Mouse (Mus musculus) intestine, embryonic 16.5 days (tissue): ENCODE results near the gene Fam3b. TPM values are rescaled to one million over a fixed set of nuclear protein-coding genes. Genes with fewer than 3 reads are reported as not detected.

Source experiments
- ATAC-seq: fragments of 200-750 bp; cut with Nextera tagmentation; 2 replicates; pipeline ENCODE4 v1.8.0; 2017; ENCODE audit warnings: moderate TSS enrichment, moderate library complexity
- H3K27ac ChIP-seq: fragments of 300-500 bp; sonication (generic); 2 replicates; pipeline ENCODE4 v1.5.1; 2014; ENCODE audit warnings: mild to moderate bottlenecking, low read length
- H3K27me3 ChIP-seq: fragments of 300-500 bp; sonication (generic); replicated peaks from 2 replicates; pipeline ENCODE4 v1.6.1; 2014; ENCODE audit warnings: low read length, control low read depth, mixed read lengths; ENCODE audit not compliant: control insufficient read depth, insufficient read depth
- H3K36me3 ChIP-seq: fragments of 300-500 bp; sonication (generic); 2 replicates; pipeline ENCODE4 v1.6.1; 2014; ENCODE audit warnings: low read length, control low read depth; ENCODE audit not compliant: control insufficient read depth, insufficient read depth
- H3K4me1 ChIP-seq: fragments of 300-500 bp; sonication (generic); 2 replicates; pipeline ENCODE4 v1.6.1; 2014; ENCODE audit warnings: low read length, control low read depth, mixed read lengths; ENCODE audit not compliant: control insufficient read depth, insufficient read depth
- H3K4me2 ChIP-seq: fragments of 300-500 bp; sonication (generic); 2 replicates; pipeline ENCODE4 v1.6.1; 2014; ENCODE audit warnings: low read depth, low read length, control low read depth
- H3K4me3 ChIP-seq: fragments of 300-500 bp; sonication (generic); 2 replicates; pipeline ENCODE4 v1.5.1; 2014; ENCODE audit warnings: mild to moderate bottlenecking, low read length
- H3K9ac ChIP-seq: fragments of 300-500 bp; sonication (generic); 2 replicates; pipeline ENCODE4 v1.6.1; 2014; ENCODE audit warnings: low read depth, low read length
- H3K9me3 ChIP-seq: fragments of 300-500 bp; sonication (generic); 2 replicates; pipeline ENCODE4 v1.6.1; 2016; ENCODE audit warnings: low read length, control low read depth; ENCODE audit not compliant: control insufficient read depth
- WGBS: fragments of 180-500 bp; shearing (Covaris S2); extraction: QIAGEN DNeasy Blood & Tissue Kit; methylation state at CpG from one replicate; pipeline ENCODE4 v1.1.7; 2014; 5-methylcytosine and 5-hydroxymethylcytosine counted together
- polyA plus RNA-seq: library from polyadenylated mRNA; unstranded; fragments of >200 nt; fragmentation: Nextera tagmentation; extraction: Ambion mirVana; gene quantifications from 2 replicates; pipeline ENCODE4 v1.2.1, GENCODE M21; 2015

The Fam3b gene
- polyA plus RNA-seq, result 1.3 and 1.7 TPM in 2 replicates

DNA sequence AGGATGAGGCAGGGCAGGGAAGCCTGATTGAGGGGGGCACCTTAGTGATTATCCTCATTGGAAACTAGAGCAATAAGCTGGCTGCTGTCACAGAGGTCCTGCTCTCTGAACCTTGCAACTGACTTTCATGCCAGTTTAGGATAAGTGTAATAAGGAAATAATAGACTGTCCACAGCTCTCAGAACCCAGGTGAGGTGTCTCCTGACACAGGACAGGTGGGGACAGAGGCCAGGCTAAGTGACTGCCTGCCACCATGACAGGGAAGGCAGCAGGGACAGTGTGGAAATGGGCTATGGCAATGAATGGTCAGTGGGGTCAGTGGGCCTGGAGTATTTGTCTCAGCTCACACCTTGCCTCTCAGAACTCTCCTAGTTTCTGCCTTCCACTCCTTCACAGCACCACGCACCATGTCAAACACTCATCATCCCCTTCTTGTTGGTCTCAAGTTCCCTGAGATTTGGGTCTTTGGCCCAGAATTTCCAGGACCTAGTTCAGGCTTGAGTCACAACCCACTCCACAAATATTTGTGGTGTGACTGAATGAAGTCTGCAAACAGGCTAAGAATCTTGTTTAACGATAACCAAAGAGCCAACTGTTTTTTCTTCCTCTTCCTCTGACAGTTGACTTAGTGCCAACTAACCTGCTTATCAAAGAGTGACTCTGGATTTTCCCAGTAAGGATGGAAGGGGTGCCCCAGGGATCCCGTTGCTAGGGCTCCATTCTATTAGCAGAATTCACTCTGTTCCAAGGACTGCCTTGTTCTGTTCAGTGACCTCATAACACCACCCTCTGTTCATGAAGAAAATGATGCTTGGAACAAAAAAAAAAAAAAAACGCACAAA, at the start of gene Fam3b:
Gene Fam3b, minus strand, starts transcription at position 718 of the 842 bp plus-strand sequence.
- no peak within 1 kb of the TSS for H3K4me2 ChIP-seq
- ATAC-seq, result peak; percentile 74
- H3K27ac ChIP-seq, result no peak within 1 kb of the TSS
- no peaks in the 10 kb centered on the region for H3K36me3 ChIP-seq
- no peak within 1 kb of the TSS for H3K9ac ChIP-seq
- 59% methylated on average over 4 of the region's 4 CpGs for WGBS
- no peaks in the 10 kb centered on the region for H3K27me3 ChIP-seq
- peaks cover 9% of the 10 kb centered on the region; the same call in 1 of the 2 replicates for H3K4me1 ChIP-seq
- no peaks in the 10 kb centered on the region for H3K9me3 ChIP-seq
- H3K4me3 ChIP-seq, result no peak within 1 kb of the TSS

DNA sequence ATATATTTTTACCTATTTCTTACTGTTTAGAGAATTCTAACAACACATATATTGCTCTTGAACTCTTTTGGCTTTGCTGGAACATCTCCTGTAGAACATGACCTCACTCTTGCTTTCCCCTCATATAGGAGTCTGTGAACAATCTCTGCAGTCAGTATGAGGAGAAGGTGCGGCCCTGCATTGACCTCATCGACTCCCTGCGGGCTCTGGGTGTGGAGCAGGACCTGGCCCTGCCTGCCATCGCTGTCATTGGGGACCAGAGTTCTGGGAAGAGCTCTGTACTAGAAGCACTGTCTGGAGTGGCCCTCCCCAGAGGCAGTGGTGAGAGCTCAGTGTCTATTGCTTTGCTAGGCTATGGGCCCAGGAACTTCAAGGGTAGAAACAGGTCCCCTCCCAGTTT, 29.7 kb upstream of the Fam3b start:
- no peaks in the 10 kb centered on the region for H3K27me3 ChIP-seq
- no peaks in the 10 kb centered on the region for H3K36me3 ChIP-seq
- H3K4me2 ChIP-seq, result no peak overlapping the region
- no peaks in the 10 kb centered on the region for H3K9me3 ChIP-seq
- H3K4me1 ChIP-seq, result no peaks in the 10 kb centered on the region
- H3K27ac ChIP-seq, result no peak overlapping the region
- 77% methylated on average over 4 of the region's 4 CpGs for WGBS
- H3K9ac ChIP-seq, result no peak overlapping the region
- no peak for ATAC-seq
- H3K4me3 ChIP-seq, result no peak overlapping the region

DNA sequence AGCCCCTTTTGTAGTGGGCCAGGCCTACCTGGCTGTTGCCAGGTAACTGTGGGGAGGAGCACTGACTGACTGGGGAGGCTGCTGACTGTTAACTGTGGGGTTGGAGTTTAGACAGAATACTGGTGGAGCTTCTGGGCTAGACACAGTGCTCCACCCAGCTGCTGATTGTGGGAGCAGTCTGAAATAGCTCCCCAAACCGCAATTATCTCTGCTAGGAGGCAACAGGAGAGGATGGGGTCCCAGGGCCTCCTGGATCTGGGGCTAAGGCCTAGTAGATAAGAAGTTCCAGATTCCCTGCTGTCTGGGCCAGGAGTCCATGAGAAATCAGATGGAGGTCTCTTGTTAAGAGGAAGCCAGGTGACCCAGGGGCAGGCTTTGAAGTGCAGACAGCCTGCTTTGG, 22.2 kb upstream of the Fam3b start:
- Histone ChIP-seq H3K36me3 (no peaks in the 10 kb centered on the region), H3K4me1 (peaks cover 28% of the 10 kb centered on the region), H3K27me3 (no peaks in the 10 kb centered on the region), H3K4me2 (no peak overlapping the region), H3K27ac (peak overlapping the region; percentile 91; the same call in 1 of the 2 replicates), H3K9ac (peak overlapping the region; percentile 36; the same call in 1 of the 2 replicates), H3K9me3 (no peaks in the 10 kb centered on the region), H3K4me3 (no peak overlapping the region)
- 26% methylated on average over 1 of the region's 1 CpGs for WGBS
- ATAC-seq, result no peak

DNA sequence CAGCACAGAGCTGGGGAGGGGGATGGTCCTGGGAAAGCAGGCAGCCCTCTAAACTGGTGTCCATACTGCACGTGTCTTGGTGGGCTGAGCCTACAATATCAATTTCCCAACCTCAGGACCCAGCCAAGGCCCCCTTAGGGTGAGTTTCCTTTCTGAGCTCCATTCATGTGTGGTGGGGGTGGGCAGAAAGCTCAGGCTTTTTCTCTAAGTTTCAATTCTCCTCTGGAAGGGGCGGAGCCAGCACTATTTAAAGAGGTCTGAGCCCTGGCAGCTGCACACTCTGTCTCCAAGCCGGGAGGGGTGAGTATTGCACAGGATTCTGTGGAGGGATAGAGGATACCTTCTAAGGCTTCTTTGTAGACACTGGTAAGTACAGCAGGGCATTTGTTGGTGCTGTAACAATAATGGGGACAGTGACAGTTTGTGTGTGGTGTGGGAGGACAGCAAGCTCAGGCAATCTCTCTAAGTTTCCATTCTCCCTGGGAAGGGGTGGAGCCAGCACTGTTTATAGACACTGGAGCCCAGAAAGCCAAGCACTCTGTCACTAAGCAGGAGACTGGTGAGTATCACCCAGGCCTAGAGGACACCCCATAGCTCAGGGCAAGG, 21.3 kb upstream of the Fam3b start:
- H3K9ac ChIP-seq, result peak overlapping the region; percentile 65; the same call in 1 of the 2 replicates
- WGBS, result 11% methylated on average over 3 of the region's 3 CpGs
- H3K4me3 ChIP-seq, result peak overlapping the region; percentile 28

DNA sequence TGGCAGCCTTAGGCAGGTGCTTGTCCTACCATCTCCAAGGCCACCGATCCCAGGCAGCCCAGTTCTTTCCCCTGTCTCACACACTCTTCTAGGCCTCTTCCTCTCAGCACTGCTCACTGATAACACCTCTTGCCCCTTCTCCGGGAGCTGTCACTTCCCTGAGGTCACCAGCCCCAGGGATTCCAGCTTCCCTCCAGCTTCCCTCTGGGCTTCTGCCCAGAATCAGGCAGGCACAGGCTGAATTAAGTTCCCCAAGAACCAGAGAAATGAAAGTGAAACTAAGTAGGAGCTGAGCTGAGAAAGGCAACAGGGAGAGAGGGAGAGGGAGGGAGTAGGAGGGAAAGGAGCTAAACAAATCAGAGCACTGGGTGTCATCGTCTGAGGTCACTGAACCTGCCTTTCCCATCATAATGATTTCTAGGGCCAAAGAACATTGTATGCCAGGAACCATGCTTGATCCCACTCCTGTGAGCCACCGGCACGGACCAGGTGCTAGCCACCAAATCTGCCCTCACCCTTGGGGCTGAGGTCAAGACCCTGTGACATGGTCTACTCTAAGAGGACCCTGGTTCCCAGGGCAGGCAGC, 20.4 kb upstream of the Fam3b start:
- peaks cover 28% of the 10 kb centered on the region for H3K4me1 ChIP-seq
- H3K4me3 ChIP-seq, result peak overlapping the region; percentile 36
- no peaks in the 10 kb centered on the region for H3K36me3 ChIP-seq
- peak overlapping the region; percentile 65 for H3K9ac ChIP-seq
- WGBS, result 22% methylated on average over 5 of the region's 5 CpGs
- ATAC-seq, result peak; percentile 89
- H3K27ac ChIP-seq, result peak overlapping the region; percentile 91
- H3K9me3 ChIP-seq, result no peaks in the 10 kb centered on the region
- peak overlapping the region; percentile 59 for H3K4me2 ChIP-seq
- no peaks in the 10 kb centered on the region for H3K27me3 ChIP-seq

More for the DNA sequence above, 21.3 kb upstream of the Fam3b start:
- no peaks in the 10 kb centered on the region for H3K36me3 ChIP-seq
- peak overlapping the region; percentile 91 for H3K27ac ChIP-seq
- peak; percentile 75 for ATAC-seq
- H3K9me3 ChIP-seq, result no peaks in the 10 kb centered on the region
- peak overlapping the region; percentile 59 for H3K4me2 ChIP-seq
- H3K27me3 ChIP-seq, result no peaks in the 10 kb centered on the region
- H3K4me1 ChIP-seq, result peaks cover 28% of the 10 kb centered on the region

DNA sequence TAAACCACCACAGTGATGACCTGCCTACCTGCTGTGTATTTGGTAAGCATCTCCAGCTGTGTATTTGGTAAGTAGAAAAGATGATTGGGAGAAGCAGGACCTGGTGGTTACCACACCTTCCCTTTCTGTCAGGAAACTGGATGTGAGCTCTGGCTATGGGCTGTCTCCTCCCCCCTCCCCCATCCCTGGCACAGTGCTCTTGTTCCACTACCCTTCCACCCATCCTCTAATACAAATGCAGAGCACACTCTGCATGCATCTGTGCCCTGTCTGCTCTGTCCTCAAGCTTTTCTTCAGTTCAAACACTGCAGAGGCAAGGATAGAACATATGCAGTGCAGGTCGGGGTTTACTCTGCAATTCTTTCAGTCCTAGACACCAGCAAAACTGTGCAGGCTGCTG, 19.8 kb upstream of the Fam3b start:
- Histone ChIP-seq H3K4me3 (peak overlapping the region; percentile 36), H3K9me3 (no peaks in the 10 kb centered on the region), H3K4me1 (peaks cover 28% of the 10 kb centered on the region), H3K27me3 (no peaks in the 10 kb centered on the region), H3K4me2 (peak overlapping the region; percentile 59), H3K9ac (peak overlapping the region; percentile 65), H3K36me3 (no peaks in the 10 kb centered on the region), H3K27ac (peak overlapping the region; percentile 91)
- peak; percentile 8 for ATAC-seq
- 26% methylated on average over 1 of the region's 1 CpGs for WGBS

DNA sequence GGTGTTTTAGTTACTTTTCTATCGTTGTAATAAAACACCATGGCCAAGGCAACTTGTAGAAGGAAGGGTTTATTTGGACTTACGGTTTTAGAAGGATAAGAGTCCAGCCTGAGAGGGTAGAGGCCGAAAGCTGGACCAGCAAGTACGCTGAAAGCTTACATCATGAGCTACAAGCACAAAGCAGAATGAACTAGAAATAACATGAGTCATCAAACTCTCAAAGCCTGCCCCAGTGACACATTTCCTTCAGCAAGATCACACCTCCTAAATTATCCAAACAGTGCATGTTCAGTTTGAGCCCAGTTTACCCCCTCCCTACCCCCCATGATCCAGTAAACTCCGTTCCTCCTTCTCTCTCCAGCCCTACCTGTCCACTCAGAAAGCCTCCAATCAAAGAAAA, 19.1 kb upstream of the Fam3b start:
- Histone ChIP-seq H3K4me1 (peaks cover 28% of the 10 kb centered on the region), H3K9me3 (no peaks in the 10 kb centered on the region), H3K4me2 (no peak overlapping the region), H3K36me3 (no peaks in the 10 kb centered on the region), H3K4me3 (no peak overlapping the region), H3K27ac (no peak overlapping the region), H3K27me3 (no peaks in the 10 kb centered on the region), H3K9ac (no peak overlapping the region)
- no peak for ATAC-seq
- 90% methylated on average over 5 of the region's 5 CpGs for WGBS

DNA sequence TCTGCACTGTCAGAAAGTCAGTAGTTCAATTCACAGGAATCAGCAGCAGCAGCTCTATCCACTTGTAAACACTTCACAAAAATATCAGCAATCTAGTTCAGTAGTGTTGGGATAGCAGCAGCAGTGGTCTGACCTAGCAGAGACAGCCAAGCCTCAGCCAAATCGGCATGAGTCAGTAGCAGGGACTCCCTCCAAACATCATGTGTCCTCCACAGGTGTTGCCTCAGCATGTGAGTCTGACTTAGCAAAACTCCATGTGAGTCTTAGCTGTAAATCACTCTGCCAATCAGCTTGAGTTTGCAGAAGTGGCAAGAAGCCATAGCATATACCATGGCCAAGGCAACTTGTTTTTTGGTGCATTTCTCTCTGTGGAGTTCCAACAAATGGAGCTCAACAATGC, 18.5 kb upstream of the Fam3b start:
- 95% methylated on average over 1 of the region's 1 CpGs for WGBS

DNA sequence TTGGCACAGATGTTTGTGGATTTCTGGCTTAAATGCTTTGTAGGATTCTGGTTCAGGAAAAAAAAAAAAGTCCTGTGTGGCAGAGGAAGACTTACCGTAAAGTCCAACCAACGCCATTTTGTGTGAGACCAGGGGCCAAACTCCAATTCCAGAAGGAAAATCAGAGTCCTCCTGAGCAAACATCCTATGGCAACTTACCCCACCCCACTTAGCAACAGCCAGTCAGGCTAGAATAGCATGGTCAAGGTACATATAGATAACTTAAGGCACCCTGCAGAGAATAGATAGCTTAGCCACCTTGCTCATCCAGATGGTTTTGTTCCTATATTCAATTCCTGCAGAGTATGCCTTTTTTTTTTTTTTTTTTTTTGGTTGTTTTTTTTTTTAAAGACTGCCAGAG, 14.6 kb upstream of the Fam3b start:
- Histone ChIP-seq H3K27me3 (no peaks in the 10 kb centered on the region), H3K27ac (0 out of 2 replicates have a peak overlapping the region, but pooled peaks have one; percentile 33), H3K9ac (no peak overlapping the region), H3K4me2 (no peak overlapping the region), H3K4me1 (peaks cover 2% of the 10 kb centered on the region; the same call in 1 of the 2 replicates), H3K4me3 (no peak overlapping the region), H3K9me3 (no peaks in the 10 kb centered on the region), H3K36me3 (no peaks in the 10 kb centered on the region)
- peak; percentile 91 for ATAC-seq
- WGBS, result 57% methylated on average over 2 of the region's 2 CpGs

More for the DNA sequence above, 18.5 kb upstream of the Fam3b start:
- Histone ChIP-seq H3K4me3 (no peak overlapping the region), H3K36me3 (no peaks in the 10 kb centered on the region), H3K27me3 (no peaks in the 10 kb centered on the region), H3K27ac (no peak overlapping the region), H3K4me1 (peaks cover 28% of the 10 kb centered on the region), H3K4me2 (no peak overlapping the region), H3K9me3 (no peaks in the 10 kb centered on the region), H3K9ac (no peak overlapping the region)
- no peak for ATAC-seq
